Mouse (Mus musculus) liver, postnatal 0 days (tissue): ENCODE results near the gene Mif.

Experiments
- CTCF ChIP-seq: sonication (generic); IDR thresholded peaks from 2 replicates; pipeline ENCODE4 v1.5.1; 2016; ENCODE audit warnings: antibody characterized with exemption, low read depth
- EP300 ChIP-seq: IDR thresholded peaks from 2 replicates; pipeline ENCODE4 v1.6.1; 2016; ENCODE audit warnings: antibody characterized with exemption, low read depth, mild to moderate bottlenecking

GRCm38 (mm10) chr10:75873543-75874170 lies 13.6 kb upstream of the Mif start:
- TF ChIP-seq CTCF (no peak), EP300 (no peak)
